Mouse (Mus musculus): ENCODE results near the gene Zfp160. TPM values are rescaled to one million over a fixed set of nuclear protein-coding genes. Genes with fewer than 3 reads are reported as not detected.

Zfp160 gene
- polyA plus RNA-seq (2014; fragmentation: Nextera tagmentation; extraction: Ambion mirVana) = 18.8 and 19.1 TPM in 2 replicates

- Histone ChIP-seq H3K27me3 (ENCODE audit: control insufficient read depth, insufficient read depth, low read length) (no peaks in the 10 kb centered on the region), H3K27ac (replicated peaks; ENCODE audit: low read depth, low read length) (peak within 1 kb of the TSS; percentile 82), H3K36me3 (replicated peaks; ENCODE audit: control insufficient read depth, insufficient read depth, low read depth, low read length) (no peaks in the 10 kb centered on the region; the same call in 1 of the 2 replicates), H3K4me2 (ENCODE audit: low read depth, low read length) (peak within 1 kb of the TSS; percentile 59), H3K9me3 (replicated peaks; ENCODE audit: control insufficient read depth, low read length) (no peaks in the 10 kb centered on the region), H3K4me1 (ENCODE audit: control insufficient read depth, insufficient read depth, low read length) (no peaks in the 10 kb centered on the region), H3K4me3 (ENCODE audit: low read depth, low read length) (peak within 1 kb of the TSS; percentile 69), H3K9ac (replicated peaks; ENCODE audit: low read length) (peak within 1 kb of the TSS; percentile 86)
- DNase-seq (ENCODE audit: low spot score) = peak; percentile 94
- ATAC-seq (replicated peaks; ENCODE audit: insufficient number of reproducible peaks, low FRiP score, low TSS enrichment, low read depth) = peak; percentile 97
- WGBS = 6% methylated on average over 36 of the region's 36 CpGs
Observed at GRCm38 (mm10) chr17:21008382-21009331, at the start of gene Zfp160. Gene Zfp160, plus strand, starts transcription at chr17:21008903.

DNA sequence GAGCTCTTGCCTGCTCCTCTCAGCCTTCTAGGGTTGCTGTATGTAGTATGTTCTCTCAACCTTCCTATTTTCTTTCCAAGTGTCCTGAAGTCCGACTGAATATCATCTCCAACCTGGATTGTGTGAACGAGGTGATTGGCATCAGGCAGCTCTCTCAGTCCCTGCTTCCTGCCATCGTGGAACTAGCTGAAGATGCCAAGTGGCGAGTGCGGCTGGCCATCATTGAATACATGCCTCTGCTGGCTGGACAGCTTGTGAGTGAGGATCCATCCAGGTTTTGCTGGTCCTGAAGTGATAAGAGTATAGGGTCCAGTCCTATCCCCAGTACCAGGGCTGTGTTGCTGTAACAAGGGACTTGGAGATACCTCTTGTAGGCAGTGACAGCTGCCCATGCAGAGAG, 48.3 kb upstream of the Zfp160 start:
- Histone ChIP-seq H3K4me3 (ENCODE audit: low read depth, low read length) (no peak overlapping the region), H3K9ac (replicated peaks; ENCODE audit: low read length) (no peak overlapping the region), H3K27ac (replicated peaks; ENCODE audit: low read depth, low read length) (no peak overlapping the region), H3K27me3 (ENCODE audit: control insufficient read depth, insufficient read depth, low read length) (no peaks in the 10 kb centered on the region), H3K4me1 (ENCODE audit: control insufficient read depth, insufficient read depth, low read length) (no peaks in the 10 kb centered on the region), H3K9me3 (replicated peaks; ENCODE audit: control insufficient read depth, low read length) (no peaks in the 10 kb centered on the region), H3K36me3 (replicated peaks; ENCODE audit: control insufficient read depth, insufficient read depth, low read depth, low read length) (peaks cover 50% of the 10 kb centered on the region), H3K4me2 (ENCODE audit: low read depth, low read length) (no peak overlapping the region)
- ATAC-seq (replicated peaks; ENCODE audit: insufficient number of reproducible peaks, low FRiP score, low TSS enrichment, low read depth) = no peak
- 96% methylated on average over 5 of the region's 5 CpGs for WGBS
- DNase-seq (ENCODE audit: low spot score) = no peak

- Histone ChIP-seq H3K27ac (replicated peaks; ENCODE audit: low read depth, low read length) (no peak overlapping the region), H3K4me3 (ENCODE audit: low read depth, low read length) (no peak overlapping the region), H3K4me2 (ENCODE audit: low read depth, low read length) (no peak overlapping the region), H3K36me3 (replicated peaks; ENCODE audit: control insufficient read depth, insufficient read depth, low read depth, low read length) (peaks cover 20% of the 10 kb centered on the region), H3K9me3 (replicated peaks; ENCODE audit: control insufficient read depth, low read length) (no peaks in the 10 kb centered on the region), H3K27me3 (ENCODE audit: control insufficient read depth, insufficient read depth, low read length) (no peaks in the 10 kb centered on the region), H3K4me1 (ENCODE audit: control insufficient read depth, insufficient read depth, low read length) (no peaks in the 10 kb centered on the region), H3K9ac (replicated peaks; ENCODE audit: low read length) (no peak overlapping the region)
- ATAC-seq (replicated peaks; ENCODE audit: insufficient number of reproducible peaks, low FRiP score, low TSS enrichment, low read depth) (no peak), DNase-seq (ENCODE audit: low spot score) (no peak)
- 84% methylated on average over 4 of the region's 4 CpGs for WGBS
Observed at GRCm38 (mm10) chr17:20965421-20965820, 43.3 kb upstream of the Zfp160 start.

- H3K27ac ChIP-seq (replicated peaks; ENCODE audit: low read depth, low read length) = no peak overlapping the region
- no peak for ATAC-seq (replicated peaks; ENCODE audit: insufficient number of reproducible peaks, low FRiP score, low TSS enrichment, low read depth)
- H3K4me3 ChIP-seq (ENCODE audit: low read depth, low read length) = no peak overlapping the region
- DNase-seq (ENCODE audit: low spot score) = no peak
- no peaks in the 10 kb centered on the region for H3K4me1 ChIP-seq (ENCODE audit: control insufficient read depth, insufficient read depth, low read length)
- no peaks in the 10 kb centered on the region for H3K9me3 ChIP-seq (replicated peaks; ENCODE audit: control insufficient read depth, low read length)
- no peak overlapping the region for H3K9ac ChIP-seq (replicated peaks; ENCODE audit: low read length)
- H3K36me3 ChIP-seq (replicated peaks; ENCODE audit: control insufficient read depth, insufficient read depth, low read depth, low read length) = peaks cover 14% of the 10 kb centered on the region
- H3K4me2 ChIP-seq (ENCODE audit: low read depth, low read length) = no peak overlapping the region
- H3K27me3 ChIP-seq (ENCODE audit: control insufficient read depth, insufficient read depth, low read length) = no peaks in the 10 kb centered on the region
Observed at GRCm38 (mm10) chr17:20966681-20967080, 42.0 kb upstream of the Zfp160 start.

- no peaks in the 10 kb centered on the region for H3K4me1 ChIP-seq (ENCODE audit: control insufficient read depth, insufficient read depth, low read length)
- no peak overlapping the region for H3K9ac ChIP-seq (replicated peaks; ENCODE audit: low read length)
- no peak for ATAC-seq (replicated peaks; ENCODE audit: insufficient number of reproducible peaks, low FRiP score, low TSS enrichment, low read depth)
- H3K36me3 ChIP-seq (replicated peaks; ENCODE audit: control insufficient read depth, insufficient read depth, low read depth, low read length) = no peaks in the 10 kb centered on the region
- no peak overlapping the region for H3K27ac ChIP-seq (replicated peaks; ENCODE audit: low read depth, low read length)
- WGBS = 79% methylated on average over 2 of the region's 2 CpGs
- H3K27me3 ChIP-seq (ENCODE audit: control insufficient read depth, insufficient read depth, low read length) = no peaks in the 10 kb centered on the region
- no peak overlapping the region for H3K4me3 ChIP-seq (ENCODE audit: low read depth, low read length)
- no peak for DNase-seq (ENCODE audit: low spot score)
- H3K4me2 ChIP-seq (ENCODE audit: low read depth, low read length) = no peak overlapping the region
- H3K9me3 ChIP-seq (replicated peaks; ENCODE audit: control insufficient read depth, low read length) = no peaks in the 10 kb centered on the region
Observed at GRCm38 (mm10) chr17:20993716-20994115, 15.0 kb upstream of the Zfp160 start.

GRCm38 (mm10) chr17:20996364-20996763, 12.3 kb upstream of the Zfp160 start, which contains the start of gene Vmn1r233:
Gene Vmn1r233, minus strand, starts transcription at chr17:20996464.
- no peak within 1 kb of the TSS for H3K4me3 ChIP-seq (ENCODE audit: low read depth, low read length)
- no peak within 1 kb of the TSS for H3K27ac ChIP-seq (replicated peaks; ENCODE audit: low read depth, low read length)
- DNase-seq (ENCODE audit: low spot score) = no peak
- no peak within 1 kb of the TSS for H3K9ac ChIP-seq (replicated peaks; ENCODE audit: low read length)
- no peaks in the 10 kb centered on the region for H3K36me3 ChIP-seq (replicated peaks; ENCODE audit: control insufficient read depth, insufficient read depth, low read depth, low read length)
- no peaks in the 10 kb centered on the region for H3K9me3 ChIP-seq (replicated peaks; ENCODE audit: control insufficient read depth, low read length)
- H3K4me1 ChIP-seq (ENCODE audit: control insufficient read depth, insufficient read depth, low read length) = no peaks in the 10 kb centered on the region
- no peak within 1 kb of the TSS for H3K4me2 ChIP-seq (ENCODE audit: low read depth, low read length)
- no peak for ATAC-seq (replicated peaks; ENCODE audit: insufficient number of reproducible peaks, low FRiP score, low TSS enrichment, low read depth)
- no peaks in the 10 kb centered on the region for H3K27me3 ChIP-seq (ENCODE audit: control insufficient read depth, insufficient read depth, low read length)

DNA sequence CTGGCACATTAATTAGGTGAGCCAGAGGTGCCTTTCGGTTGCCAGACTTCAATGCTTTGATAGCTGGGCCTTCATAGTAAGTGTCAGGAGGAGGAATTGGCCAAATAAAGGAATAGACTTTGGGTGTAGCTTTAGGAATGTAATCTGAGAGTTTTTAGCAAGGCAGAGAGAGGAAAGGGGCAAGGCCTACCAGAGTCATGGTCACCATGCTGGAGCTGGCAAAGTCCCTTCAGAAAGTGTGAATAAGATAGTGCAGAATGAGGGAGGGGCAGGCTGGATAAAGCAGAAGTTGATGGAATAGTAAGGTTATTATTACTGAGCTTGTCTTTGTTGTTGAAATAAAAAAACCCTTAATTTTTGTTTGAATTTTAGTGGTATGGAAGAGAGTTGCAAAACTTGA, 1.0 kb downstream of the Zfp160 start:
- H3K4me3 ChIP-seq (ENCODE audit: low read depth, low read length) = peak overlapping the region; percentile 69
- H3K4me2 ChIP-seq (ENCODE audit: low read depth, low read length) = peak overlapping the region; percentile 59
- H3K4me1 ChIP-seq (ENCODE audit: control insufficient read depth, insufficient read depth, low read length) = no peaks in the 10 kb centered on the region
- no peaks in the 10 kb centered on the region; the same call in 1 of the 2 replicates for H3K36me3 ChIP-seq (replicated peaks; ENCODE audit: control insufficient read depth, insufficient read depth, low read depth, low read length)
- no peaks in the 10 kb centered on the region for H3K9me3 ChIP-seq (replicated peaks; ENCODE audit: control insufficient read depth, low read length)
- no peak overlapping the region for H3K27ac ChIP-seq (replicated peaks; ENCODE audit: low read depth, low read length)
- no peak for ATAC-seq (replicated peaks; ENCODE audit: insufficient number of reproducible peaks, low FRiP score, low TSS enrichment, low read depth)
- DNase-seq (ENCODE audit: low spot score) = no peak
- 35% methylated on average over 1 of the region's 1 CpGs for WGBS
- H3K27me3 ChIP-seq (ENCODE audit: control insufficient read depth, insufficient read depth, low read length) = no peaks in the 10 kb centered on the region
- peak overlapping the region; percentile 86 for H3K9ac ChIP-seq (replicated peaks; ENCODE audit: low read length)

- H3K36me3 ChIP-seq (replicated peaks; ENCODE audit: control insufficient read depth, insufficient read depth, low read depth, low read length) = 0 out of 2 replicates have a peak, but pooled peaks cover 3% of the 10 kb centered on the region
Observed at GRCm38 (mm10) chr17:21018410-21019080, 9.8 kb downstream of the Zfp160 start.

More at GRCm38 (mm10) chr17:21018410-21019080, 9.8 kb downstream of the Zfp160 start:
- Histone ChIP-seq H3K4me2 (ENCODE audit: low read depth, low read length) (no peak overlapping the region), H3K4me1 (ENCODE audit: control insufficient read depth, insufficient read depth, low read length) (no peaks in the 10 kb centered on the region), H3K4me3 (ENCODE audit: low read depth, low read length) (no peak overlapping the region), H3K9me3 (replicated peaks; ENCODE audit: control insufficient read depth, low read length) (no peaks in the 10 kb centered on the region), H3K27ac (replicated peaks; ENCODE audit: low read depth, low read length) (no peak overlapping the region), H3K27me3 (ENCODE audit: control insufficient read depth, insufficient read depth, low read length) (no peaks in the 10 kb centered on the region), H3K9ac (replicated peaks; ENCODE audit: low read length) (no peak overlapping the region)
- DNase-seq (ENCODE audit: low spot score) (no peak), ATAC-seq (replicated peaks; ENCODE audit: insufficient number of reproducible peaks, low FRiP score, low TSS enrichment, low read depth) (no peak)
- 71% methylated on average over 1 of the region's 1 CpGs for WGBS

All from embryonic facial prominence, embryonic 11.5 days (tissue).